Mouse (Mus musculus): ENCODE results near the gene Trappc1.
A peak's percentile ranks its signal among the peaks of the same experiment; 100 is the strongest.

Trappc1 gene

DNA sequence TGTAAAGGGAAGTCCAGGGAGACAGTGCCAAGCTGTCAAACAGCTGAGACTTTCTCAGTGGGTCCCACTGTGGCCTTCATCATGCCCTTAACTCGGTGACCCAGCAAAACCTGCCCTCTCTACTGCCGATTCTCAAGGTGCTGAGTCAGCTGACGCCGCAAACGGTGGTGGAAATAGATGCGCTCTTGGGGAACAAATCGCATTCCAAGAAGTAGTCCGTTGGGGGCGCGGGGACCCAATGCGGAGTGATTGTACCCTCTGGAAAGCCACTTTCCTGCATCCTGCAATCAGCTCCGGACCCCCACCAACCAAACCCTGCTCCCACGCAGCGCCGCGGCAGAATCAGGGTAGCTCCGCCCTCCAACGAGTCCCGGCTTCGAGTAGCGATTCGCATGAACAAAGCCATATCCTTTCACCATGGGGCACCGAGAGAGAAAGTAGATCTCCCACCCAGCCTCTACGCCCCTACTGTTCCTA, 8.2 kb downstream of the Trappc1 start:
- DNase-seq, result peak; percentile 79

DNA sequence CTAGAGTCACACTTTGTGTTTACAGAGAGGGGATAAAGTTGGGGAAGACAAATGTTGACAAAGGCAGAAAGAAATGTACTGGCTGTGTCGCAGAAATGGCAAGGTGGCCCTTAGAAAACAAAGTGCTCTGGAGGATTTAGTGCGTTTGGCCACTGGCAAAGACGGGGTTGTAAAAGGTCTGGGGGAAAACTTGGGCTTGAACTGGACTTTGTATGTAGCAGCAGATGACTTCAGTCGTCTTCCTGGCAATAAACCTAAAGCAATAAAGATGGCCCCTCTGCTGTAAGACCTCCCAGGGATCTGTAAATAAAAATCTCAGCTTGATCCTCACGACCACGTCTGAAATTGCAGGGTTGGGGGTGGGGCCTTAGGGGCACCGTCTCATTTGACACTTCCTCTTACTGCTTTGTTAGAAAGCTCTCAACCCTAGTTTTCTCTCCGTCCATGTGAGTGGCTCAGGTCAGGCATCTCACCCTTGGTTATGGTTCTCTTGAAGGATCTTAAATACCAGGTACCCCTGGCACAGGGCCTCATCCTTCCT, 9.0 kb downstream of the Trappc1 start:
- no peak for DNase-seq

DNA sequence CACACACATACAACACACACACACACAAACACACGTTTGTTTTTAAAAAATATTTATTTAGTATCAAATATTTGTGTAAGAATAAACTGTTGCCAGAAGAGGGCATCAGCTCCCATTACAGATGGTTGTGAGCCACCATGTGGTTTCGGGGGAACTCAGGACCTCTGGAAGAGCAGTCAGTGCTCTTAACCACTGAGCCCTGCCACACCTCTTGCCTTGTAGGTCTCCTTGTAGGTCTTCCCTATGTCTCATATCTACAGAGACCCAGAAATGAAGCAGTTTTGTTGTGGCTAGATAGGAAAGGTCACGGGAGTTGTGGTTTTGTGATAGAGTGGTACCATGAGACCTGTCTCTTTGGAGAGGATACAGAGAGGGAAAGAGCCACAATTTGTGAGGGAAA, 10.1 kb downstream of the Trappc1 start:
- no peak for DNase-seq

DNA sequence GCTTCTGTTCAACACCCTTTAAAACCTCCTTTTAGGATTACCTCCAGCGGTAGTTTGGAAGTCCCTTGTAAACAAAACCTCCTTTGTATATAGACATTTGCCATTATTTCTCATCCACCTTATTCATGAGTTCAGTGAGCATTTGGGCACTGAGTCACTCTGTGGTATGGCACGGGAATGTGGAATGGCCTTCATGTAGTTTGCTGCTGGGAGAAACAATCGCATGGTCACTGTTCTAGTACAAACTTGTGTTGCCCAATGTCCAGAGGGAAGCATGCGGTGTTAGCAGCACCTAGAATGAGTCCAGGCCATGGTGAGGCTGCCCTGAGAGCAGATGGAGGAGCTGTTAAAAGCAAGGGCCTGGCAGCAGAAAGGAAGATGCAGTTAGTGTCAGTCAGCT, 11.0 kb downstream of the Trappc1 start:
- no peak for DNase-seq

DNA sequence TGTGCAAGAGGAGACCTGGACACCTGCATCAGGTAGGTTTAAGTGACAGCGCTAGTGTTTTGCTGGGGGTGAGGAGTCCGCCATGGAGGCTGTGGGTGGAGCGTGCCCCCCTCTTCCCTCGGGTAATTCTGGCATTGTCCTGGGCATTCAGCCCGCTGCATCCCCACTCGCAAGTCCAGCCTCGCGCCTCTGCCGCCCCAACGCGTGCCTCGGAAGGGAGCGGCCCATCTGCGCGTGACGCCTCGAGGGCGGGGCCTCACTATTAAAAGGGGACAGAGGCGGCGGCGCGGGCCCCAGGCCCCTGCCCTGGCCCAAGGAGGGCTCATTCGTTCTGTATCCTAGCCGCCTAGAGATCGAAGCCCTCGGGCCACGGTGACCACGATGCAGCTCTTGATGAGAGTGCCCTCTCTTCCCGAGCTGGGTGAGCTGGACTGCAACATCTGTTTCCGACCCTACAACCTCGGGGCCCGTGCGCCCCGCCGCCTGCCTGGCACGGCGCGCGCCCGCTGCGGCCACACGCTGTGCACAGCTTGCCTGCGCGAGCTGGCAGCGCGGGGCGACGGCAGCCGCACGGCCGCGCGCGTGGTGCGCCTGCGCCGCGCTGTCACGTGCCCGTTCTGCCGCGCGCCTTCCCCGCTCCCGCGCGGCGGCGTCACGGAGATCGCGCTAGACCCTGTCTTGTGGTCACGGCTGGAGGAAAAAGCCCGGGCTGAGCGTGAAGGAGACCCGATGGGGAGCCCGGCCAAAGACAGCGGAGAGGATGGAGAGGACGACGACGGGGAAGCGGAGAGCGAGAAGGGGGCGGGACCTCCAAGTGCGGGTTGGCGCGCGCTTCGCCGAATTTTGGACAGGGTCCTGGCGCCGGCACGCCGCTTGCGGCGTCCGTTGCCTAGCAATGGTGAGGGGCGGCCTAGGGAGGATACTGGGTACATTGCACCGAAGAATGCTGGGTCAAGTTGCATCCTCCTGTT, 16.7 kb downstream of the Trappc1 start, which contains the start of gene Rnf227:
Rnf227 (plus strand) TSS at position 301 of the 971 bp plus-strand sequence.
- peak; percentile 74 for DNase-seq

DNA sequence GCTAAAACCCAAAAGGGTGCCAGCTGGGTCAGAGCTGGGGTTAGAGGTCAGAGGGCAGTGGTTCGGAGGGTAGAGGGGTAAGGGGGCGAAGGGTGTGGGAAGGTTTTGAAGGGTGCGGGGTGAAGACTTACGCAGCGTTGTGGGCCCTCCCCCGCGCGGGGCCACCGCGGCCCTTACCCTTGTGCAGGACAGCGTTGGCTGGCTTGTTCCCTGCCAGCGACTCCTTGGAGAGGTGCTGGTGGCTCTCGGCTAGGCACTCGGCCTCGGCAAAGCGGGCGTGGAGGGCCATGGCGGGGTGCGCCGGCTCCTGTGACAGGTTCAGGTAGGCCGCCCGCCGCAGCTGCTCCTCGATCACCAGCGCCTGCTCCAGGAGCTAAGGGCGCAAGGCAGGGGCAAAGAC, 22.7 kb downstream of the Trappc1 start:
- no peak for DNase-seq

DNA sequence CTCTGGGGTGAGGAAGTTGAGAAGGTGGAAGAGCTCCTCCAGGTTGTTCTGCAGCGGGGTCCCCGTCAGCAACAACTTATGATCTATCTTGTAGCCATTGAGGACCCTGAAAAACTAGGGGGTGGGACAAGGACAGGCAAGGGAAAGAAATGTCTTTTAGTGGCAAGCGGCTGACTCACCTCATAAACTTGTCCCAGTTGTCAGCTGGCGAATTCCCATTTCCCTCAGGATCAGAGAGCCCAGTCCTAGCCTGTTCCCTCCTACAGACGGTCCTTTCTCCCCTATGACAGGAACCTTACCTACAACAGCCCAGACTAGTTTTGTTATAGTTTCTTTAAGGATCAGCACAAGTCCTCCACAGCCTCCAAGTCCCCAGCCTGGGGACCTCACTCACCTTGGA, 32.8 kb downstream of the Trappc1 start:
- no peak for DNase-seq

DNA sequence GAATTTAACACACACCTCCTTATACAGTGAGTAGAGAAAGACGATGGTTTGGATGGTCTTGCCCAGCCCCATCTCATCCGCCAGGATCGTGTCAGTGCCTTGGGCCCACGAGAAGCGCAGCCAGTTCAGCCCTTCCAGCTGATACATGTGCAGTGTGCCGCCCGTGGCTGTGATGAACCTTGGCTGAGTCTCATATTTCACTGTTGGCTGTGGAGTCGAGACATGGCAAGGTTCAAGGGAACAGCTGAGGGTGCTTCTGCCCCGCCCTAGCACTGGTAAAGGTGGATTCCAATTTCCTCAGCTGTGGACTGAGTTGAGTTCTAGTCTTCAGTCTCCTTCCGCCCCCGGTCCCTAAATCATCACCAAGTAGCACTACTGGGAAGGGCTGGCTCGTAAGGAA, 33.9 kb downstream of the Trappc1 start:
- no peak for DNase-seq

DNA sequence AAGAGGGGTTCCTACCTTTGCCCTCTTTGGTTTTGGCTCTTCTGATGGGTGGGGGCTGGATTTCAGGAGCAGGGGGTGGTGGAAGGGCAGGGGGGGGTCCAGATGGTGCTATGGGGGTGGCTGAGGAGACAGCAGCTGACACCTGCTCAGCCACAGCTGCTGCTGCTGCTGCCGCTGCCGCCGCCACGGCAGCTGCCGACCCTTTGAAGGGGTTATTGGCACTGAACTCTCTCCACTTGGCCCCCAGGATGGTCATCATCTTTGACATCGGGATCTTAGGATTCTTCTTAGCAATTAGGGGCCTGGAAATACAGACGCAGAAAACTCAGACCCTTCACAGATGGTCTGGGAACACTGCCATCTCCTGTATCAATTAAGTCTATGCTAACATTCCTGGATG, 38.2 kb downstream of the Trappc1 start:
- no peak for DNase-seq

DNA sequence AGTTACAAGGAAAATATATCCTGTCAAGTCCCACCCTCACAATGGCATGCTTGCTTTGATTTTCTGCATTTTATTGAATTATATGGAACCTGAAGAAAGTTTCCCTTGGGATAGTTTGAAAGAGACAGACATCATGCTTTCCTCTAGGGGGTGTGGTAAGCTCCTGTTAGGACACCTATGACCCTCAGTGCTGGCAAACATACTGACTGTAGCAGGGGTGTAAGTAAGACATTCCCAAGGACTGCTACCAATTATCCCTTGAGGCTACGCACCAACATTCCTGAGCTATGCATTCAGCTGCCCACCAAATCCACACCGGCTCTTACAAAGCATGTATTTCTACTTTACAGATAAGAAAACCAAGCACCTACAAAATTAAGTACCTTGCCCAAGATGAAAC, 38.7 kb downstream of the Trappc1 start:
- DNase-seq, result no peak

DNA sequence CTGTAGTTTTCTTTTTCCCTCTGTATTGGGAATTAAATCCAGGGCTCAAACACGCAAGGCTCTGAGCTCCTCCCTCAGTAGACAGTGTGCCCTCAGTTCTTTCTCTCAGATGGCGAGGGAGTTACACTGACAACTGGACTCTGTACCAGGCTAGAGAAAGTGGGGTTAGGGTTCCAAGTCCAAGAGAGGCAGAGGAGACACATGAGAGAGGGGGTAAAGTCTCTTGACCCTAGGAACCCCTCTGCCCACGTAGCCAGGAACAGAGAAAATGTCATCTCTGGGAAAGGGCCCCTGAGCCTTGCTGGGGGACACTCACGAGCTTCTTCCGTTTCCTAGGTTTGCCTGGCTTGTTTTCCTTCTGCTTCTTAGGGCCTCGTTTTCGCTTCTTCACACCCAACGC, 40.6 kb downstream of the Trappc1 start:
- DNase-seq, result no peak

DNA sequence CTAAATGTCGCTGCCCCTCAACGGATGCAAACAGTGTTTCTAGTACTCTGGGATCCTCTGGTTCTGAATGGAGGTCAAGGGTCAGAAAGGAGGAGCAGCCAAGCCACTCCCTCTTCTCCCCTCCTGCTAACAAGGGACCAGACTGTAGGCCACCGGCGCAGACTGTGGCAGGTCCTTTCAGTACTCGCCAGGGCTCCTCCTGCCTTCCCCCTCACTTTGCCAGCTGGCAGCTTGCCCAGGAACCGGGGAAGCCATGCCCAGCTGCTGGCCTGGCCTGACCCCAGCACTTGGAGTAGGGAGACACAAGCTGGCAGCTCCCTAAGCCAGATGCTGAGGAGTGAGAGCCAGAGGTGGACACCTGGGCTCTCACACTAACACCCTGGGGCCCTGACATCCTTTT, 41.1 kb downstream of the Trappc1 start:
- DNase-seq, result peak; percentile 95

DNA sequence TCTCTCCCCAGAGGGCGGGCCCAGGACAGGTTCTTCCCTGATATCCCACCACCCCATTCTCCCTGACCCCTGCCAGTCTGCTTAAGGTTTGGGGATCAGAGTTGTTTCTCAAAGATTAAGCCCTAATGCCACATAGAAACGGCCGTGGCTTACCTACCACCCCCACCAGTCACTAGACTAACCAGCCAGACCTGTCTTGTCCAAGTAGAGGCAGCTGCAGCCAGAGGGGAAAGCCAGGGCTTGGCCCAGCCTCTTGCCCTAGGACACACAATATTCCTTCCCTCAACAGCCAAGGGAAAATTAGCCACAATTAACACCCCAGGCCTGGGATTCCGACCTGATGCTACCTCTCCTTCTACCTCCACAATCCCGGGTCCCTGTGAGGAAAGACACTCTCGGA, 41.9 kb downstream of the Trappc1 start:
- no peak for DNase-seq

DNA sequence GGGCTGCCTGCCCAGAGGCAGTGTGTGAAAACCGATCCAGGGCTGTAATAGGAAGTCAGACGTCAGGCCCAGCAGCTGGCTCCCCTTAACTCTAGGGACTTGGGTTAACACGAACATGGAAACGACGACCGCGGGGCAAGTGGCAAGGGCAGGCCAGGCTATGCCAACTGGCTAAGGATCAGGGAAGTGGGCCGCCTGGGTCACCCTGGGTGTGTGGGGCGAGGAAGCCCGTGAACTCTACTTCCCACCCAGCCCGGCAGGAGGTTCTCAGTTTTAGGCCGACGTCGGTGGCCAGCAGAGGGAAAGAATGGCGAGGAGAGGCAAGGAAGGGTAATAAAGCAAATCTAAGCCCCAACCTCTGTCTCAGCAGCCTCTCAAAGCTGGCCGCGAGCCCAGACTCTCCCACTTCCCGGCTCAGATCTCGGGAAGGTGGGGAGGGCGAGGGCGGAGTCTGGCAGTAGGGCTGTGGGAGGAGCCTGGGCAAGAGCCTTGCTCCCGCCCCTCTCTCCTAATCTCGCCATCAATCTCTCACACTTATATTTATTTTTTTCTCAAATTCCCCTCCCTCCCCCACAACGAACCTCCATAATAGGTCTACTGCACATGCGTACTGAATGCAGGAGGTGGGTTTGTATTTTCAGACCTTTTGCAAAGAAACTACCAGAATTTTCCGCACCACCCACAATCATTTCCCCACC, 42.5 kb downstream of the Trappc1 start:
- peak; percentile 97 for DNase-seq

DNA sequence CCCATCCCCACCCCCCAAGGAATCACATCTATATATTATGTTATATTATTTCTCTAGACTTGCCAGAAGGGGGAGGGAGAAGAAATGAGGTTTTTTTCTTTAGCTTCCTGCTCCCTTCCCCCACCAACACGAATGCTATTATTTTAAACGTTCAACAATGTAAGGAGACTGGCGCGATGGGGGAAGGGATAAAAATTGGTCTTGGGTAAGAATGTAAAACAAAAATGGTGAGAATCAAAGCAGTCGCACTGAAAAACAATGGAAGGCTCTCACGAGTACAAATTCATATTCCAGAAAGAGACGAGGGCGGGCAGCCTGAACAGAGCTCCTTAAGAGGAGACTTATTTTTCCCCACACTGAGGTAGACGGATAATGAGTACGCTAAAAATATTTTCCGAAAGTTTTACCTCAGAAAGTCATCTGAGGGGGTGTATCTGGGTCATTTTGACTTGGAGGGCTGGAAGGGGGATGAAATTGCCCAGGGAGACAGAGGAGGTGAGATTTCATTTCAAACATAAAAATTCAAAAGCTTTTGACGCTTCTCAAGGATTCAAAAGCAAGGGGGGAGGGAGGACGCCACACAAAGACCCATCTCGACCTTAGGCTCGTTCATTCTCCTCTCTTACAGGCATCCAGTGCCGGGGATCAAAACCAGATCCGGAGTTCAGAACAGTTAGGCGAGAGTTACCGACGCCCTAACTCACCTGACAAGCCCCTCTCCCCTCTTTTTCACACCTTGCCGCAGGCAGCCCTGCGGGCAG, 43.3 kb downstream of the Trappc1 start:
- no peak for DNase-seq

DNA sequence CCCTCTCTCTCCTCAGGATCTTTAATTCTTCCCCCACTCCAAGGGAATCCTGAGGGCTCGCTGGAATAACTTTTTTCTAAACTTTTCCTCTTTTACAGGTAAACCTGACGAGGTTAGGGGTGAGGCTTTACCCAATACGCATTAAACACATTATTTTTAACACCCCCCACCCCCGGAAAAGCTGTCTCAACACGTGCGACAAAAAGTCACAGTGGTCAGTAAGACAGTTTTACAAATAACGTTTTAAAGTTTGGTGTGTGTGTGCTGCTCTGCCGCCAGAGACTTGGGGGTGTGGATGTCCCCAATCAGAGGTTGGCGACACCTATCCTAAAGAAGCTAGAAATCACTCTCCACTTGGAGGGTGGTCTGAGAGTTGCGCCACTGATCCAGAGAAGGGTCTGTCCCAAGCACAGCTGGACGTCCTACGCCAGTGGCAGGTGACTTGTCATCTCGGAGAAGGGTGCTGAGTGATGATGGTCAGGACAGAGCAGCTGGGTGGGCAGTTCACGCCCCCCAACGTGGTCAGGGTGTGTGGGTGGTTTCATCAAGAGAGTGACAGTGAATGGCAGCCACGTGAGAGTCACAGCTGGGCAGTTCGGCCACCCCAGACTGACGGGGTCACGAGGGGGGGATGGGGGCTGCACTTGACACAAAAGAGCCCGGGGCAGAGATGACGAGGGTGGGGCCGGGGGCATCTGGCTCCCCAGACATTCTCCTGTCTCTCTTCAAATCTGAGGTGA, 44.0 kb downstream of the Trappc1 start:
- no peak for DNase-seq

DNA sequence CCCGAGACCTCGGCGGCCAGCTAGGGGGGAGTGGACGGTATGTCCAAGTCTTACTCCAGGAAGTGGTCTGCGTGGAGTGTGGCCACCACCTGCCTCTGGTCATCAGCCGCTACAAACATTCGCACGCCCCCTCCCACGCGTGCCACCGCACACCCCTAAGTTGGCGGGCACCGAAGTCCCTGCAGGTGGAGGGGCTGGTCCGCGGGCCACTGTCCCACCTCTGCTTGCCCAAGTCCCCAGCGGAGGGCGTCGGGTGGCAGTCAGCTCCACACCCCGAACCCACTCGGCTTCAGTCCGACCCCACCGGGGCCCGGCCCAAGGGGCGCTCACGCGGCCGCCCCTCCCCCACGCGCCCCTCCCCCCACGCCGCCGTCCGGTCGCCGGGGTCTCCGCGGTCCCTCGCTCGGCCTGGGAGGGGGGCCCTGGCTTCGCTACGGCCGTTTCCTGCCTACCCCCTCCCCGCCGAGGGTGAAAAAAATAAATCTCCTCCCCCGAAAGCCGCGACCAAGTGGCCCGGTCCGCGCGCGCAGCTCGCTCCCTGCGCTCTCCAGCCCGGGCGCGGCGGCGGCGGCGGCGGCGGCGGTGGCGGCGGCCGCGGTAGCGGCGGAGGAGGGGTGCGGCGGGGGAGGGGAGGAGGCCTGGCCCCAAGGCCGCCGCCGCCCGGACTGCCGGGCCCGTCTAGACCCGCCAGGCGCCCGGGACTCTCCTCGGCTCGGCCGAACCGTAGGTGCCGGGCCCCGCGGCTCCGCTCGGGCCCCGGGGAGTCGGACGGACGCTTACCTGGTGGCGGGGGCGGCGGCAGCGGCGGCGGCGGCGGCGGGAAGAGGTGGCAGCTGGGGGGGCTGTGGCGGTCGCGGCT, 44.8 kb downstream of the Trappc1 start:
- no peak for DNase-seq

DNA sequence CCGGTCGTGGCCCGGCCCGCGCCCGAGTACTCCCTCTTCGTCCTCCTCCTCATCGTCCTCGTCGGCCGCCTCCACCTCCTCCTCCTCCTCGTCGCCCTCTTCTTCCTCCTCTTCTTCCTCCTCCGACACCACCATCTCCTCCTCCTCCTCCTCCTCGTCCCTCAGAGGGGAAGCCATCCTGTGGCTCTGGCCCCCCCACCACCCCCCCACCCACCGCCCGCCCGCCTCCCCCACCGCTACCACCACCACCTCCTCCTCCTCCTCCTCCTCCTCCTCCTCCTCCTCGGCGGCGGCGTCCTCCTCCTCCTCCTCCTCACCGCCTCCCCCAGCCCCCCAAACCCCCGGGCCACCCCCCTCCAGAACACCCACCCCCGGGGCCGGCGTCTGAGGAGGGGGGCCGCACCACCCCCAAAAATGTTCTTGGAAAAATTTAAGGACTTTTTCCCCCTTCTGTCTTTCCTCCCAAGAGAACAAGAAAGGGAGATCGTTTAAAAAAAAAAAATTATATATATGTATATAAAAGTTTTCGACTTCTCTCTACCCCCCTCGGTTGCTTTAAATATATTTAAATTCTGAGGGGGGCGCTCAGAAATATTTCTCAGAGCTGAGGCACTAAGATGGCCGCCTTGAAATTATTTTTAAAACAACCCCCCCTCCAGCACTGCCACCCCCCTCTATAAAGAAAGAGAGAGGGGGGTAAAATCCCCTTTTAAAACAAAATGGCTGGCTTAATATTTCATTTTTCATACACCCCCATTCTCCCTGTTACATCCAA, 45.6 kb downstream of the Trappc1 start, which contains the start of gene Chd3:
Chd3 (minus strand) TSS at position 192 of the 775 bp plus-strand sequence.
- no peak for DNase-seq

DNA sequence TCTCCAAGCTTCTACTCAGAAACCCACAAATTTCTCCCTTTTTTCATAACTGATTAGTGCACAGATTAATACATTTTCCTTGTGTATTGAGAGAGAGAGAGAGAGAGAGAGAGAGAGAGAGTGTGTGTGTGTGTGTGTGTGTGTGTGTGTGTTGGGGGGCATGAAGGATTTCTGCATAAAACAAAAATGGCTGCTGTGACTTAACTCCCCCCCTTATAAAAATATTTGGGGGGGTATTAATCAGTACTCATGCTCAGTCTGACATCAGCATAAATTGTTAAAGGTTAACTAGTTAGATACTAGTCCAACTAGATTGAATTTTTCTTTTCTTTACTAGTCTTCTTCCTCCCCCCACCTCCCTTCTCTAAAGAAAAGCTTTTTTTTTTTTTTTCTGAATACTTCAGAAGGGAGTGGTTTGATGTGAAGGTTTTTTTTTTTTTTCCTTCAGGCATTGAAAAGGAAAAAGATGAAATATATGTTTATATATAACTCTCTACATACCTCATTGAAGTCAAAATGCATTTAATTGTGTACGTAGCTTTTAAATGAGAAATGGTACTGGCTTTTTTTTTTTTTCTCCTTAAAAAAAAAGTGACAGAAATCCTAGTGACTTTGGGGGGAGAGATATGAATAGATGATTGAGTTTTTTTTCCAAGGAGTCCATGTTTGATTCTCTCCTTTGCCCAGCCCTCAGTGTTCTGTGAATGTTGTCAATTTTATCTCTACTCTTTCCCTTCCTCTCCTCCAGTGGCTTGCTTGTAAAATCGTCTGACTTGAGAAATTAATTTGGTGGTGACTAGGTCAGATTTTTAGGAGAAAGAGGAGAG, 46.4 kb downstream of the Trappc1 start:
- no peak for DNase-seq
